Mouse (Mus musculus) frontal cortex, postnatal 36 days (tissue): ENCODE results near the gene Prg2.

Experiments used
- DNase-seq, 2 experiments: peaks; one replicate each; pipeline ENCODE4 v3.0.0; 2022; ENCODE audit warnings: low spot score in 2 of 2

The Prg2 gene

DNA sequence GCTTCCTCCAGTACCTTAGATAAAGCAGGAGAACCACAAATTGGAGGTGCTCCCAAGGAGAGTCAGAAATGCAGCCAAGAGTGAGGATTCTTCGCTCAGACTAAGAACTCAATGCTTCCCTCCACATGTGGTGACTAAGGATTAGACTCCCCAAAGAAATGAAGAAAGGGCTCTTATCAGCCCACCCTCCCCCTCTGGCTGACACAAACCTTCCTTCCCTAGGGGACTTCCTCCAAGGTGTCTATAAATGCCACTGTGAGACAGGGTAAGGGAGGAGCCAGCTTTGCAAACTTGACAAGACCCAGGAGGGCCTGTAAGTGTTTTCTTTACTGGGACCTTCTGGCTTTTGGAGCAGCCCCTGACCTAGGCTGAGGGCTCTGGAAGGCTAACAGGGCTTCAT lies at the start of gene Prg2:
TSS of gene Prg2 (plus strand) at position 274 of the 400 bp plus-strand sequence.
- no peak for DNase-seq

- DNase-seq = no peak
Measured at GRCm38 (mm10) chr2:84933992-84934648, 46.1 kb upstream of the Prg2 start.

GRCm38 (mm10) chr2:84934649-84935007 lies 45.6 kb upstream of the Prg2 start:
- DNase-seq = no peak

DNA sequence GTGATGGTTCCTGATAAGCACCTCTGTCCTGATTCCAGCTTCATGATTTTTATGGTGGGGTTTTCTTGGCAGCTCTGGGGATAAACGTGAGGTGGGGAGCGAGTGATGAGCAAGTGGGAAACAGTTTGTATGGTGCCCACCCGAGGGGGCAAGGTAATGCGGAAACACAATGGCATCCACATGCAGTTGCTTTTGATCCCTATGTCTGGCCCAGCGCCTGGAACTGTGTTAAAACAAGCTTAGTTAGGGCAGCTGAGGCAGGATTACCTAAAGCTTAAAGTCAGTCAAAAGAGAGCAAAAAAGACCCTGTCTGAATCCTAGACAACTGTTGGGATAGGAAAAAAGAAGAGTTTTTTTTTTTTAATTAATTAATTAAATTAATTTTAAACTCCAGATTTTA lies 45.2 kb upstream of the Prg2 start:
- no peak for DNase-seq

DNA sequence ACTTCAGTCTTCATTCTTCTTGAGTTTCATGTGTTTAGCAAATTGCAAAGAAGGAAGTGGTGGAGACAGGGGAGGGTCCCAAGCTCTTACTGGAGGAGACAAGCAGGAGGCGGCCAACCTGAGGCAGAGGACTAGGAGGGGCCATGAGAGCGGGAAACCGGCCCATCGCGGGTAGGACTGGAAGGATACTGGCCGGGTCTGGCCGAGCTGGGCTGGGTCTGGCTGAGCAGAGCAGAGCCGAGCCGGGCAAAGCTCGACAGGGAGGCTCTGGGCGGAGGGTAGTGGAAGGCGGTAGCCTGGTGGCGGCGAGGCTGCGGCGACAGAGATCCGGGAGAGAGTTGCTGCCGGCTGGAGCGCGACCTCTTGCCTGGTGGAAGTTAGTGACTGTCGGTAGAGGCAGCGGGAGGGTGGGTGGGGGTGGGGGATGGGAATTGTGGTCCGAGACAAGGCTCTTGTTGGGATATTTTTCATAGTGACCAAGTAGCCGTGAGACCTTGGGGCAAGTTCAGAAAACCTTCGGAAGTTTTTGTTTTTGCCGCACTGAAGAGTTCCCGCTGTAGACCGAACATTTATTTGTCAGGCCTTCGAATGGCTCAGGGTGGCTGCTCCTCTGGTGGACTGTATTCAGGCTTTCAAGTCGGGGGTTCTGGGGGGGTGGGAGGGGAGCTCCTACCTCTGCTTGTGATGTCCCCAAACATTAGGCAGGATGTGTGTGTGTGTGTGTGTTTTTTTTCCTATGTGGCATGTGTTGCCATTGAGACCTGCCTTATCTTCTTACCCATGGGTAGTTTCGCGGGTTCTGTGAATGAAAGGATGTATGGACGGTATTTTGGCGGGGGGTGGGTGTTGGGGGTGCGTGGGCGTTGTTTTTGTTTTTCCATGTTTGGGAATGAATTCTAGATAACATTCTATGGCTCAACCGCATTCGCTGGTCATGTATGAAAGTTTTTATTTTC lies 43.5 kb upstream of the Prg2 start, which contains the start of gene Slc43a3:
TSS of gene Slc43a3 (plus strand) at position 106 of the 956 bp plus-strand sequence.
- no peak for DNase-seq

GRCm38 (mm10) chr2:84937491-84938150 lies 42.6 kb upstream of the Prg2 start:
- no peak for DNase-seq

DNA sequence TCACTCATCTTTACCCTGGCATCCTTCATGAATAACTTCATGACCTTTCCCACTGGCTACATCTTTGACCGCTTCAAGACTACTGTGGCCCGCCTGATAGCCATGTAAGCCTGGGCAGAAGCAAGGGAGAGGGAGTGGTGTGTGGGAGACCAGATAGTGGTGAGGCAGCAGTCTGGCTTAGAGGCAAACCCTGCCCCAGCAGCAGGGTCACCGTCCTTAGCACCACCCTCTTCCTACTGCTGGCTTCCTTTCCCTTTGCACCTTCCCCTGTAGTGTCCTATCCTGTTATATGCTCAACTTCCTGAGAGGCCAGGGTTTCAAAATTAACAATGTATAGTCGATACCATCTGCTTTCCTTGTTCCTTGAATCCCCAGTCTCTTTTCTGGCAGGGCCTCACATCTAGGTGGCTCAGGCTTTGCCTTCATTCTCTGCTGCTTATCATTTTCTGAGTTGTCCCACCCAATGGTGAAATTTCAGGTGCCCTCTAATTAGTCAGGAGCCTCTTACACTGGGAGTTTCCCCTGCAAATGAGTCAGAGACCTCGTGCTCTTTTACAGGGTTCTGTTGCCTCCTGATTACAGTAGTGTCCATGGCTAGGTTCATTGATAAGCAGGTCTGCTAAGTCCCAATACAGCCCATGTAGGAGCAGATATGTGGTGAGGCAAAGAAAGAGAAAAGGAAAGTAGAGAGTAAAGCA lies 41.9 kb upstream of the Prg2 start:
- no peak for DNase-seq

- no peak for DNase-seq
Measured at GRCm38 (mm10) chr2:84939306-84939705, 41.0 kb upstream of the Prg2 start.

GRCm38 (mm10) chr2:84939711-84940110 lies 40.5 kb upstream of the Prg2 start:
- no peak for DNase-seq

DNA sequence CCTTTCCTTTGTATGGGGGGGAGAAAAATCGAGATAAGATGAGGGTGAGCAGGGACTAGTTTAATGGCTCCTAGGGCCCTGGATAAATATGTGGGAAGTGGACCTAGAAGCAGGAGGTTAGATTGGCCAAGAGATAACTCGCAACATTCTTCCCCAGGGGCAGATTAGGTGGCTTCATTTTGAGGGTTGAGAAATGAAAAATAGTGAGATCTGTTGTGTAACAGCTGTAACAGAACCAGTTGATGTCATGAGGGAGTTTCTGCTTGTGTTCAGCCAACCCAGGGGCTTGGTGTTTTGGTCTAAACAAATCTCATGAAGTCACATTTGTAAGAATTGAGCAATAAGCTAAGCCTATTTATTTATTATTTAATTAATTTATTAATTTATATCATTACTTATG lies 38.9 kb upstream of the Prg2 start:
- no peak for DNase-seq

- DNase-seq = no peak
Measured at GRCm38 (mm10) chr2:84941795-84942194, 38.5 kb upstream of the Prg2 start.

- DNase-seq = no peak
Measured at GRCm38 (mm10) chr2:84947154-84947771, 33.0 kb upstream of the Prg2 start.

DNA sequence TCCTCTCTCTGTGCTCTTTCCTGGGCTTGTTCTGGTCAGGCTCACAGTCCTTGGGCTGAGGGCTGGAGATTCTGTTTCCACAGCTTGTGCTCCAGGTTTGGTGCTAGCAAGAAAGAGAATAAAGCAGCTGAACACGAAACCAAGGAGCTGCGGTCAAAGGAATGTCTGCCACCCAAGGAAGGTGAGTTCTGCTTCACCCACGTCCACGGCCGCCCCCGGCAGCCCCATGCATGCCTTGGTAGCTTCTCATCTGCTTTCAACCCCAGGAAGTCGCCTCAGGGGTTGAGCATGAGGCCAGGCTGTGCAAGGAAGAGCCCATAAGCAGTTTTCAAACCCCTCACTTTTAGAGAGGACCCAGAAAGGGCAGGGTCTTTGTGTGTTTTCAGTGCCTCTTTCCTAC lies 32.0 kb upstream of the Prg2 start:
- DNase-seq = no peak

DNA sequence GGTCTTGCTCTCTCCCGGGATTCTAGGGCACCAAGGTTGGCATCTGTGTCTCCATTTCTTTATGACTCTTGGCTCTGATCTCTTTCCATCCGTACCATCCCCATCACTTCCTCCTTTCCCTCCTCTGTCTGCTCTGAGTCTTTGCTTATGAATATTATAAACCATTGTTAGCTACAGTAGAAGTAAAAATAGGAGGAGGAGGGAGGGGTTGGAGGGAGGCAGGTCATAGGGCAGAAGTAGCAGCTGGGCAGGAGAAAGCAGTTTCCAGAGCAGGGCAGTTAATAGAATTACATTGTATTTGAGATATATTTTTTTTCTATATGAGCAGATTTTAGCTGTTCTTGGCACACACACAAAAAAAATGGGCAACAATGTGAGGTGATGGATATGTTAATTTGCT lies 31.5 kb upstream of the Prg2 start:
- DNase-seq = no peak

DNA sequence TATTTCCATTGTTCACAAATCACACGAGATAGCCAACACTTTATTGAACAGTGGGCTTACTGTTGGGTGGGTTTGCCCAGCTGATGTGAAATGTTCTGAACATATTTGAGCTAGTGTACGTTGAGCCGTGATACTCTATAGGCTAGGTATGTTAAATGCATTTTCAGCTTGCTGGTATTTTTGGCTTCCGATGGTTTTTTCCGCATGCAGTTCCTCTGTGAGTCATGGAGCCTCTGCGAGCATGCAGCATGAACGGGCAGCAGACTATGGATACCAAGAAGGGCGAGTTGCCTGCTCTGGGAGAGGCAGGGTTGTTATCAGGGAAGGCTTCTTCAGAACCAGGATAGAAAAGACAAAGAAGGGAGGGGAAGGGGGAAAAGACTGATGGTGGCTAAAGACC lies 29.2 kb upstream of the Prg2 start:
- no peak for DNase-seq

GRCm38 (mm10) chr2:84952251-84952650 lies 28.0 kb upstream of the Prg2 start:
- no peak for DNase-seq

DNA sequence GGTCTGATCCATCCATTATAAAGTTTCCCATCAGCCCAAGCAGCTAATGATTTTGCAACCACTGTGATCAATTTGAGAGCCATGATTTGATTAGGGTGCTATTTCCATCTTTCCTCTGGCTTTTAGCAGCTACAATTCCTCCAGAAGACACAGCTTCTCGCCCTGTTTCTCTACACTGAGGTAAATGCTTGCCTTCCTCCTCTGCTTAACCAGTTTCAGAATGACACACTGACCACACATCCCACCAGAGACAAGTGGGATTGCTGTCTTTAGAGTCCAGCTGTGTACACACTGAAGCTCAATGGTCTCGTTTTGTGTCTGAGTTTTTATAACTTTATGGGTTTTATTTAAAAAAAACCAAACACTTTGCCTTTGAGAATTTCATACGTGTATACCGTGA lies 27.6 kb upstream of the Prg2 start:
- DNase-seq = no peak

DNA sequence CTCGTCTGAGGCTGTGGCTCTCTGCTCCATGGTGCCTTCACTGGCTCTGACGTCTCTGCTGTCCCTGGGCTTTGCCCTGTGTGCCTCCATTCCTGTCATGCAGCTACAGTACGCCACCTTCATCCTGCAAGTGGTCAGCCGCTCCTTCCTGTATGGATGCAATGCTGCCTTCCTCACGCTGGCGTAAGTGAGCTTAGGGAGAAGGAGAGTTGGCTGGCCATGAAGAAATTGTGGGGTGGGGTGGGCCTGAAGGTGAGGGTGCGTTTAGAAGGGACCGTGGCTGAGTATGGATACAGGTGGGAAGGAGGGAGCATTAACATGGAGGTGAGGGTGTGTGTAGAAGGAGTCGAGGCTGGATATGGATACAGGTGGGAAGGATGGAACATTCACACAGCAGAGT lies 24.8 kb upstream of the Prg2 start:
- no peak for DNase-seq

- DNase-seq = peak; percentile 38 to 41
Measured at GRCm38 (mm10) chr2:84956274-84956673, 24.0 kb upstream of the Prg2 start.

- DNase-seq = no peak
Measured at GRCm38 (mm10) chr2:84958588-84959264, 21.5 kb upstream of the Prg2 start.

DNA sequence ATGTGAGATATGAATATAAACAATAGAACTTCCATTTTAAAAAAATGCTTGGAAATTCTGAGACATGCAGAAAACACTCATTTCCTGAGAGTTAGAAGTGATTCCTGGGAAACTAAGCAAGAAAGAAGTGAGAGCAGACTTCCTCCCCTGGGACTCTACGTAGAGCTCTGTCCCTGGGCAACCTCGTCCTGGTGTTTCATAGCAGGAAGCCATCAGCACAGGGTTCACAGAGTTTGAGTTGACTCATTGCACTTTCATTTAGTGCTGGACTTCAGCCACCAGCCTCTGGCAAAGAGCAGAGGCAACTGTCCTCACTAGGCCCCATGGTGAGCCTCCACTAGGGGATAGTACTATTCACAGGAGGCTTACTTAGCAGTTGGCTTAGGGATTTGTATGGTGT lies 19.0 kb upstream of the Prg2 start:
- DNase-seq = no peak
